Mouse (Mus musculus): ENCODE results near the gene Tsc22d2. TPM values are rescaled to one million over a fixed set of nuclear protein-coding genes. Genes with fewer than 3 reads are reported as not detected.

Gene Tsc22d2
- total RNA-seq (2015): 15.8 and 17.3 TPM in 2 replicates
- total RNA-seq (2017): 8.5 and 11.4 TPM in 2 replicates

DNA sequence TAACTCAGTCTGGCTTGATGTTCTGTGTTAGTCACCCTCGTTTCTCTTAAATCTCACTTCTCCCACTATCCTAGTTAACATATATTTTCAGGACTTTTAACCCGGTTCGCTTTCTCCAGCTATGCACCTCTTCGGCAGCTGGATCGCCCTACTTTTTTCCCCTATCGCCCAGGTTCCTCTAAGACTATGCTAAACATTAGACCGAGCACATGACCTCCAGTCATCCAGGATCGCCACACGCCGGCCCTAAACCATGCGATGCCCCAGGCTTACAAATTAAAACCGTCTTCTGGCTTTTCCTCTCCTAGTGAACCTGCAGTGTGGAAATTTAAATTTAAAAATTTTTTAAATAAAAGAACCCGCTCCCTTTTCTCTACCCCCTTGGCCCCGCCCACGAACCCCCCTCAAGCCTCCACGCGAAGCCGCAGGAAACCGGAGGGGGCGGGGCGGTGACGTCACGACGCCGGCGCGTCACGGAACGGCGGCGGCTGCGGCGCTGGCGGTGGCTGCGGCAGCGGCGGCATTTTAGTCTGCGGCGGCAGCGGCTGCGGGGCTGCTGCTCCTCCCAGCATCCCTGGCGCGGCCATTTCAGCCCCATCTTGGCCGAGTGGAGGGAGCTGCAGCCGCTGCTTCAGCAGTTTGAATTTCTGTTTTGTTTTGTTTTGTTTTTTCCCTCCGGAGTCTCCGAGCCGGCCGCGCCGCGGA is at the start of gene Tsc22d2:
Tsc22d2 (plus strand) TSS at position 482 of the 705 bp plus-strand sequence.
- peak; percentile 53 for ATAC-seq (replicated peaks; ENCODE audit: poor library complexity)

DNA sequence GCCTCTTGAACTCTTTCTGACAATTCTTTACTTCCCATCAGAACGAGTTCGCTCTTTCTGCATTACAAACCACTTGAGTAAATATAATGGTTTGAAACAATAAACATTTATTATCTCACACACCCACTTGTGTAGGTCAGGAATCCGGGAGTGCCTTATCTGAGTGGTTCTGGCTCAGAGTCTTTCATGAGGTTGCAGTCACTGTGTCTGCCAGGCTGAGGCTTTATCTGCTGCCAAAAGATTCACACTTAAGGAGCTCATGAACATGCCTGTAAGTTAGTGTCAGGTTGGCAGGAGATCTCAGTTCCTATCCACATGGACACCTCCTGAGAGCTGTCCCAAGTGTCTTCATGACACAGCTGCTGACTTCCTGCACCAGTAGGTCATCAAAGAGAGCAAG is 47.8 kb upstream of the Tsc22d2 start:
- peak; percentile 85 for ATAC-seq (replicated peaks; ENCODE audit: poor library complexity)

DNA sequence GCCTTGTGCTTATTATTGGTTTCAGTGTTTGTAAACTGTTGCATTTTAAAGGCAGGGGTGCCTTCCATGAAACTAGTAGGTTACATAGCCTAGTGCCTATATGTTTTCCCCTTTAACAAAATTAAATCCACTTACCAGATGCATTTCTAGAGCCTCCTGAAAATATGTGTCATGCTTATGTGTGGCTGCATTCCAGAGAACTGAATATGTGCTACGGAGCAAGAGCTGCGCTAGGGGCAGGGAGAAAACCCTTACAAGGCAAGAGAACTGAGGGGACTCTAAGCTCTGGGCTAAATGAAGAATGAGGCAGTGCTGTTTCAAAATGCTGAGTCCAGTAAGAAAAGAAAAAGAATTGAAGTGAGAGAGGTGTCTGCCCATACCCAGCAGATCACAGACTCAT is 43.7 kb upstream of the Tsc22d2 start:
- ATAC-seq (replicated peaks; ENCODE audit: poor library complexity): no peak

DNA sequence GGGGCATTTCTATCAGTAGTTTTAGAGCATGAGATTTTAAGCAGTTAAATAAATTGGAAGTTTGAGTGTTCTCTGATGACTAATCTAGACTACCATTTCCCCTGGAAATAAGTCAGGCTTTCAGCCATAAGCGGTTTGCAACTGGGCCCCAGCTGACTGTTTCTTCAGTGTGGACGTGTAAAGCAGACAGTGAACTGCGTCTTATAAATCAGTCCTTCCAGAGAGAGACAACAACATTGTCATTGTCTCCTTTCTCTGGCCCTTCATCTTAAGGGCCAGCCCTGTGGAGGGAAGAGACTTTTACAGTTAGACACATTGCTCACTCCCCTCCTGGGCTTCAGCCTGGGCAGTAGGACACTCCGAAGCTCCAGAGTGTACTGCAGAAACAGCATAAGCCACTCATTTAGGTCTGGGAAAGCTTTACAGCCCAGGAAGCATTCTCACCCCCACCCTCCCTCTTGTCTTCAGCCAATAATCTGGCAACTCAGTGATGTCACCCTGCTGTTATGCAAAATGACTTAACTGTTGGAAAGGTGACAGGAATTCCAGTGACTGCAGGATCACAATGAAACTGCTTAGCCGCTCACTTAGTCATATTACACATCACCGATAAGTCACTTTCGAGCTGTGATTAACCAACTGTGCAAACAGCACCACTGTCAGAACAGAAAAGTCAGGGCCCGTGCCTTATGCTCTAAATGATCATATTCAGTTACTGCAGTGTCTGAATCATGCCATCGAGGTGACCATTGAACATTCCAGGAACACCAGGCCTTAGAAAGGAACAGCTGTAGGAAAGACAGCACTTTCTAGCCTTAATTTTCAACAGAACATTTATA is 42.2 kb upstream of the Tsc22d2 start:
- peak; percentile 48 for ATAC-seq (replicated peaks; ENCODE audit: poor library complexity)

DNA sequence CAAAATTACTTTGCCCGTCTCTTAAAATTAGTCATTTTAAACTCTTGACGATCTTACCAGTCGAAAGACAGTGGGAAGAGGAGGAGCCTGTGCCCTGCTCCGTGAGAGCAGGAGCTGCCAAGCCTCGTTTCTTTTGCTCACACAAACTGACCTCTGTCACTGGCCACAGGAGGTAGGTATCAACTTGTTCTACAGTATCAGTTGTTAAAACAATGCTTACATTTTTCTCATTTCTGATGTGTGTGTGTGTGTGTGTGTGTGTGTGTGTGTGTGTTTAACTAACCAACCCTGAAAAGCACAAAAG is 41.7 kb upstream of the Tsc22d2 start:
- no peak for ATAC-seq (replicated peaks; ENCODE audit: poor library complexity)

DNA sequence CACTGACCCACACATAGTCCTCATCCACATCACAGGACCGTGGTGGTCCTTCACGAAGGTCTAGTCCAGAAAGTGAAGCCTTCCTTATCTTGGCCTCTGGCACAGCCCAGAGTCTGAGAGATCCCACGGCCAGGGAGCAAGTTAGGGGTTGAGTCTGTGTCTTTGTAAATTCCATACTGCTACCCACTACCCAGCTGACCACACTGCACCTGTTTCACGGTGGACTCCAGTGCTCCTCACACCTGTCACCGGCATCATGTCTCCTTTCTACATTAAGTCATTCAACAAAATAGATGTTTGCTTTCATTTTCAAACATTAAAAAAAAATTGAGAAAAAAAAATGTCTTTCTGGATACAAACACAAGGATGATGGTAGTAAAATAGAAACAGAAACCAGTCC is 40.2 kb upstream of the Tsc22d2 start:
- ATAC-seq (replicated peaks; ENCODE audit: poor library complexity): no peak

DNA sequence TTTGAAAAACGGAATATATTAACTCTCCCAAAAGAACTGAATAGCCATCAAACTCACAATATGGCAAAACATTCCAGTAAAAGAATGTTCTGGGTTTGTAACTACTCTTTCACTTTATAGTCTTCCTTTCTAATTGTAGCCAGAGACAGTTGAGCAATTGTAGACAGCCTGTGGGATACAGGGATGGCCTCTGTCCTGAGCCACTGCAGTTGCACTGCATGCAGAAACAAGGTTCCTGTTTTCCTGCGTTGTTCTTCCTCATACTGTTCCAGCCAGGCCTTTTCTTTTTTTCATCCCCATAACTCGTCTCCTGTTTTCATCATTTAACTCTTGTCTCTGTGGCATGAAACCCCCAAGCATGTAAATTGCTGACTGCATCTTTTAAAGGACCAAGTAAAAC is 37.8 kb upstream of the Tsc22d2 start:
- peak; percentile 65 for ATAC-seq (replicated peaks; ENCODE audit: poor library complexity)

DNA sequence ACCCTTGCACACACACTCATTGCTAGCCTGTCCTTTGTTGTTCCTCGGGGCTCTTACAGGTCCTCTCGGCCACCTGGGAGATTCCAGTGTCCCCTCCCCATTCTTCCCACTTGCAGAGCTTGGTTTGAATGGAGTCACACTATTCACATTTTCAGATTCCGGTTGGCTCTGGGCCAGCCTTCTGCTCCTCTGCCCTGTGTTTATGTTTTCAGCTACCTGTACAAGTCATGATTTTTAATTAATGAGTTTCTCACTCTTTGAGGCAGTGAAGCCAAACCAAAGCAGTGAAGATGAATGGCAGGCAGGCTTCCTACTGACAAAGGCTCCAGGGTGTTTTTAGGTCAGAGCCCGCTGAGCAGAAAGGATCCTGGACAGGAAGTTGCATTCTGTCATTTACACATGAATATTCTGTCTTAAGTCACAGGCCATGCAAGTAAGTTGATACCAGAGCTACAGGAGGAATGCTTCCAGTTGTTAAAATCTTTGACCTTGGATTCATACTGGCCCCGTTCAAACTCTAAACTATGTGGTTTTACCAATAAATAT is 36.9 kb upstream of the Tsc22d2 start:
- ATAC-seq (replicated peaks; ENCODE audit: poor library complexity): no peak

DNA sequence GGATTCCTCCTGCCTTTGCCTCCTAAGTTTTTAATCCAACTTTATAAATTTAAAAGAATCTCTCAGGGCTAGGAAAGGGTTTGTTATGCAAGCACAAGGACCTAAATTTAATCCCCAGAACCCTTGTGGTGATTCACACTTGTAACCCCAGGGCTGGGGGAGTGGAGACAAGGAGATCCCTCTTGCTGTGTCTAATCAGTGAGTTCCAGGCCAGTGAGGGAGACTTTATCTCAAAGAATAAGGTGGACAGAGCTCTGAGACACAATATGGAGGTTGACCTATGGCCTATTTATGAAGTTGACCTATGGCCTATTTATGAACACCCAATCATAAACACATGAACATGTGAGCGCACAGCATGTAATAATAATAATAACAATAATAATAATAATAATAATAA is 31.8 kb upstream of the Tsc22d2 start:
- no peak for ATAC-seq (replicated peaks; ENCODE audit: poor library complexity)

DNA sequence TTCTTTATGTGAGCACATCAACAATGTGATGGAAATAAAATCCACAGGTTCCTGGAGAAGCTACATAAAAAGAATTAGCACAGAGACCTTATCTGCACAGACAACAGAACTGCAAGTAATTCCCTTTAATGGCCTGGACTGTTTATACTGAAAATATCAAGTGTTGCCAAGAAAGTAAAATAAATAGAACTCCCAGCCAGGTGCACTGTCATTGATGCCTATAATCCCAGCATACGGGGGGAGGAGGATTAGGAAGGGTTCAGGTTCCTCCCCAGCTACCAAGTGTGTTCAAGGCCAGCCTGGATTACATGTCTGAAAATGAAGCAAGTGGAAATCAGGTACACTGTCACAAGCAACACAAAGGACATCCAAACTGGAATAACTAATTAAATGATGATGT is 29.5 kb upstream of the Tsc22d2 start:
- ATAC-seq (replicated peaks; ENCODE audit: poor library complexity): no peak

DNA sequence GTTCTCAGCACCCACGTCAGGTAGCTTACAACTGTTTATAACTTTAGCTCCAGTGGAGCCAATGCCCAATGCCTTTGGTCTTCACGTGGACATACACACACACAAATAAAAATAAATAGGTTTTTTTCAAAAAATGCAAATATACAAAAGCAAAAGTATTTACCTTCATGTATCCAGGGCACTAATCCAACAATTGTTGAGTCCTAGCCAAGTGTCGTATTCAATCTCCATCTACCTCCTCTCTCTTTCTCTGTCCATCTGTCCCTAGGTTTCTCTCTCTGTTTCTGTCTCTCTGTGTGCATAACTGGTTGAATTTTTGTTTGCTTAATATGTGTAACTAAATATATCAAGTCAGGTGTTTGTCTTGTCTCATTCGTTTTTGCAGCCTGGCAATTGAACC is 25.8 kb upstream of the Tsc22d2 start:
- no peak for ATAC-seq (replicated peaks; ENCODE audit: poor library complexity)

DNA sequence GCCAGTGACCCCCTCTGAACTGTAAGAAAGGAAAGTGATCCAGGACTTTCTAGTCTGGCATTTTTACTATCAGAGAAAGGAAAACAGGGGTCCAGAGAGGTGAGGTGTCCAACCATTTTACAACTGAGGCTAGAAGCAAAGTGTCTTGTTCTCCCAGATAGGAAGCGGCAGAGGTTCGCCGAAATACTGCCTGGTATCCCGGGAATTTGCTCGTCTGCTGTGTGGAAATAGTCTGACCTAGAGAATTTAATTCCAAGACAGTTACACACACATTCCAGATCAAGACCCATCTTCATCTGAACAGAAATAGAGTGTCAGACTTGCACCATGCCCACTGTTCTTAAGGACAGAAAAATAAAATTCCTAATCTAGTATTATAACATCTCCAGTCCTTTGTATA is 16.0 kb upstream of the Tsc22d2 start:
- no peak for ATAC-seq (replicated peaks; ENCODE audit: poor library complexity)

DNA sequence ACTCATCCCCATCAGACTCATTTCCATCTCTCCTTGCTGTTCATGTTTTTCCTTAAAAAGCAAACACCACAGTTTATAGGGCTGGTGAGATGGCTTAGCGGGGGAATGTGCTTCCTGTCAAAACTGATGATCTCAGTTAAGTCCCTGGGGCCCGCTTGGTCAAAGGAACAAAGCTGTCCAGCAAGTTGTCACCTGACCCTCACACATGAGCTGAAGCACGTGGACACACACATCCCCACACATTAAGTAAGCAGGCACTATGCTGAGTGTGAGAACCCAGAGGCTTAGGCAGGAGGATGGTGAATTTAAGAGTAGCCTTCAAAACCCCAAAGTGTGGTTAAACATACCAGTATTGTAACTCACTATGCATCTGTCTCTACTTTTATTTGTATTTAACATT is 14.6 kb upstream of the Tsc22d2 start:
- ATAC-seq (replicated peaks; ENCODE audit: poor library complexity): no peak

DNA sequence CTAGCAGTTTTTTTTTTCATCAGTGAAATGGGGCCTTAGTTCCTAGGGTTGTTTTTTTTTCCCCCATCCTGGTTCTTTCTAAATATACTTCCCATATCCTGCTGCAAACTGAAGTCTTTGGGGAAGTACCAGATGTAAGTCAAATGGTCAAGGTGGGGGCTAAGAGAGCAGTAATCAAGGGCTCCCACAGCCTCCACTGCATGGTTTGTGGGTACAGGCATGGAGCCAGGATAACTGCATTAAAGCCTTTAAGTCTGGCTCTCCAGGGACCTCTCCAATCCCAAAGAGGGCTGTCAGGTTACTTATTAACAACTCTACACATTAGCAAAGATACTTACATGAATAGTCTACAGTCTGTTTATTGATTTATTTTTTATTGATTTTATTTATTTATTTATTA is 2.8 kb upstream of the Tsc22d2 start:
- ATAC-seq (replicated peaks; ENCODE audit: poor library complexity): no peak

DNA sequence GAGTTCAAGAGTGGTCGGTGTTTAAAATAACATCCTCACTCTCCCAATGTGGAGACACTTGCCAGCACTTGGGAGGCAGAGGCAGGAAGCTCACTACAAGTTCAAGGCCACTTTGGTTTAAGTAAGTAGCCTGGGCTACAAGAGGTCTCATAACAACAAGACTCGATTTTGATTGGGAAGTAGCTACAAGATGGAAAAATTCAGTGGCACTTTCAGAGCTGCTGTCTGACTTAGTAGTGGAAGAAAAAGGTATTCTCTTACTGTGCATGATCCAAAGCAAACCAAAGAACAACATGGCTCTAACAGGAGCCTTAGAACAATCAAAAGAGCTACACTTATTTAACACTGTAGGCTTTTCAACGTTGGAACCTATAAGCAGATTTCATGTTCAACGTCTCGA is 844 bp upstream of the Tsc22d2 start:
- no peak for ATAC-seq (replicated peaks; ENCODE audit: poor library complexity)

DNA sequence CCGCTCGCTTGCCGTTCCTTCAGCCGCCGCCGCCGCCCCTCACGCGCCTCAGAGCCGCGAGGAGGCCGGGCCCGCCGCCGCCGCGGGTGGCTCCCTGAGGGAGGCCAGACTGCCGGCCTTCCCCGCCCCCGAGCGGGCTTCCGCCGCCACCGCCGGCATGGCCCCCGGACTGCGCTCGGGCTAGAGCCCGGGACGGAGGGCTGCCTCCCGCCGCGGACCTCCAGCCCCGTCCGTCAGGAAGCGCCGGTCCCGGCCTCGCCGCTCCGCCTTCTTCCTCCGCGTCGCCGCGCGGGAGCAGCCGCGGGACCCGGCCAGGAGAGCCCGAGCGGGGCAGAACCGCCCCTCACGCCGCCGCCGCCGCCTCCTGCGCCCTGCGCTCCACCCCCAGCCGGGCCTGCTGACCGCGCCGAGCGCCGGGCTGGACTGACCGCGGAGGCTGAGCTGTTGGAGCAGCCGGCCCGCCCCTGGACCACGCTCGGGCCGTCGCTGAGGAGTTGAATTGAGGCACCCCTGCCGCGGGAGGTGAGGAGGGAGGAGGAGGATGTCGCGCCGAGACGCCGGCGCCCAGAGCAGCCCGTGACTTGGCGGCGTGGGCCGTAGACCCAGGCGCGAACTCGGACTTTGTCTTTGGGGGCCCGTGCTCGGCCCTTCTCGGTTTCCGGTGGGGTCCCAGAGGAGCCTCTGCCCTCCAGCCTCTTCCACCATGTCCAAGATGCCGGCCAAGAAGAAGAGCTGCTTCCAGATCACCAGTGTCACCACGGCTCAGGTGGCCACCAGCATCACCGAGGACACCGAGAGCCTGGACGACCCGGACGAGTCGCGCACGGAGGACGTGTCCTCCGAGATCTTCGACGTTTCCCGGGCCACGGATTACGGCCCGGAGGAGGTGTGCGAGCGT is 720 bp downstream of the Tsc22d2 start:
- peak; percentile 11 for ATAC-seq (replicated peaks; ENCODE audit: poor library complexity)

DNA sequence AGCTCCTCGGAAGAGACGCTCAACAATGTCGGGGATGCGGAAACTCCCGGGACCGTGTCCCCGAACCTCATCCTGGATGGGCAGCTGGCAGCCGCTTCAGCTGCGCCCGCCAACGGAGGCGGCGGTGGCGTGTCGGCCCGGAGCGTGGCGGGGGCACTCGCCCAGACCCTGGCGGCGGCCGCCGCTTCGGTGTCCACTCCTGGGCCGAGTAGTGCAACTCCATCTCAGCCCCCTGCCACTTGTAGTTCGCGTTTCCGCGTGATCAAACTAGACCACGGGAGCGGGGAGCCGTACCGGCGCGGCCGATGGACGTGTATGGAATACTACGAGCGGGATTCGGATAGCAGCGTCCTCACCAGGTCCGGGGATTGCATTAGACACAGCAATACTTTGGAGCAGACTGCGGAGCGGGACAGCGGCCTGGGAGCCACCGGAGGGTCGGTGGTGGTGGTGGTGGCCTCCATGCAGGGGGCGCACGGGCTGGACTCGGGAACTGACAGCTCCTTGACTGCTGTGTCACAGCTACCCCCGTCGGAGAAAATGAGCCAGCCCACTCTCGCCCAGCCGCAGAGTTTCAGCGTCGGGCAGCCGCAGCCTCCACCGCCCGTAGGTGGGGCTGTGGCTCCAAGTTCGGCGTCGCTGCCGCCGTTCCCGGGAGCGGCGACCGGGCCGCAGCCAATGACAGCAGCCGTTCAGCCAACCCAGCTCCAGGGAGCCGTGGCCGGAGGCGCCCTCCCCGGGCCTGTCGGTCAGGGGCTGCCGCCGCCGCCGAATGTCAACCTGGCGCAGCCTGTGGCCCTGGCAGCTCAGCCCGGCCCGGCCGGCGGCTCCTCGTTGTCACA is 1.6 kb downstream of the Tsc22d2 start:
- ATAC-seq (replicated peaks; ENCODE audit: poor library complexity): peak; percentile 69

DNA sequence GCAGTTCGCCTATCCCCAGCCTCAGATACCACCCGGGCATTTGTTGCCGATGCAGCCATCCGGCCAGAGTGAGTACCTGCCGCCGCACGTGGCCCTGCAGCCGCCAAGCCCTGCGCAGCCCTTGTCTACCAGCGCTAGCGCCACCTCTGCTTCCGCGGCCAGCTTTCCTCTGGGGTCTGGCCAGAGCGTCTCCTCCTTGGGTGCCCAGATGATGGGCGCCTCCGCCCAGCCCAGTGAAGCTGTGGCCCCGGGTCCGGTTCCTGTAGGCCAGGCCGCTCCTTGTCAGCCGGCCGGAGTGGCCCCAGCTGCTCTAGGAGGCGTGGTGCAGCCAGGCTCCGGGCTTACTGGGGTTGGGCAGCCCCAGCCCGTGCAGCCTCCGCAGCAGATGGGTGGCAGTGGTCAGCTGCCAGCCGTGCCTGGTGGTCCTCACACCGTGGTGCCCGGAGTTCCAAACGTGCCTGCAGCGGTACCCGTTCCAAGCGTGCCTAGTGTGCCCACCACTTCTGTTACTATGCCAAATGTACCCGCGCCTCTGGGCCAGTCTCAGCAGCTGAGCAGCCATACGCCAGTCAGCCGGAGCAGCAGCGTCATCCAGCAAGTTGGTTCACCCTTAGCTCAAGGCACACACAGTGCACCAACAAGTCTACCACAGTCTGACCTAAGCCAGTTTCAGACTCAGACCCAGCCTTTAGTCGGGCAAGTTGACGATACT is 2.4 kb downstream of the Tsc22d2 start:
- ATAC-seq (replicated peaks; ENCODE audit: poor library complexity): peak; percentile 27

Measured in megakaryocyte progenitor cell, adult 5-6 weeks (primary cell).